Mouse (Mus musculus): Measurements from ENCODE around the gene Sytl1. TPM values are rescaled to one million over a fixed set of nuclear protein-coding genes. Genes with fewer than 3 reads are reported as not detected.

The Sytl1 gene
- 0.96 and 1.3 TPM in 2 replicates for polyA plus RNA-seq (2021; fragmentation: Nextera tagmentation)
- long read RNA-seq, experiment 1, partial matches to known transcripts = 3 of 5 reads
- long read RNA-seq, experiment 1, other reads (novel, unspliced or antisense) = 2 of 5 reads
- long read RNA-seq, experiment 2, partial matches to known transcripts = 0 of 1 reads
- long read RNA-seq, experiment 2, other reads (novel, unspliced or antisense) = 0 of 1 reads

DNA sequence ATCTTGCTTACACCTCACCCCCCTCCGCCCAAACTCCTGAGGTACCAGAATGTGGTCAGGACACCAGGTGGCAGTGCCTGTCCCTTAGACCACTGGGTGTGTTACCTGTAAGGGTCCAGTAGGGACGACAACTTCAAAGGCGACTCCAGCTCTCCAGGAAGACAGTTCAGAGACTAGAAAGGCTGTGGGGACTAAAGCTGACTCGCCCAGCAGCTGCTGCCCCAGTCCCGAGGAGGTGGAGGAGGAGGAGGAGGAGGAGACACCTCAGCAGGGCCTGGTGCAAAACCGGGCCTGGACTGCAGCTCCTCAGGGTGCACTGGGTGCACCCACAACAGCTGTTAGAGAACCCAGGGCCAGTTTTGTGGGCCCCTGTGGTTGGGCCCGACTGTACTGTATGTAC, at the start of gene Sytl1:
Gene Sytl1, minus strand, starts transcription at position 232 of the 400 bp plus-strand sequence.

DNA sequence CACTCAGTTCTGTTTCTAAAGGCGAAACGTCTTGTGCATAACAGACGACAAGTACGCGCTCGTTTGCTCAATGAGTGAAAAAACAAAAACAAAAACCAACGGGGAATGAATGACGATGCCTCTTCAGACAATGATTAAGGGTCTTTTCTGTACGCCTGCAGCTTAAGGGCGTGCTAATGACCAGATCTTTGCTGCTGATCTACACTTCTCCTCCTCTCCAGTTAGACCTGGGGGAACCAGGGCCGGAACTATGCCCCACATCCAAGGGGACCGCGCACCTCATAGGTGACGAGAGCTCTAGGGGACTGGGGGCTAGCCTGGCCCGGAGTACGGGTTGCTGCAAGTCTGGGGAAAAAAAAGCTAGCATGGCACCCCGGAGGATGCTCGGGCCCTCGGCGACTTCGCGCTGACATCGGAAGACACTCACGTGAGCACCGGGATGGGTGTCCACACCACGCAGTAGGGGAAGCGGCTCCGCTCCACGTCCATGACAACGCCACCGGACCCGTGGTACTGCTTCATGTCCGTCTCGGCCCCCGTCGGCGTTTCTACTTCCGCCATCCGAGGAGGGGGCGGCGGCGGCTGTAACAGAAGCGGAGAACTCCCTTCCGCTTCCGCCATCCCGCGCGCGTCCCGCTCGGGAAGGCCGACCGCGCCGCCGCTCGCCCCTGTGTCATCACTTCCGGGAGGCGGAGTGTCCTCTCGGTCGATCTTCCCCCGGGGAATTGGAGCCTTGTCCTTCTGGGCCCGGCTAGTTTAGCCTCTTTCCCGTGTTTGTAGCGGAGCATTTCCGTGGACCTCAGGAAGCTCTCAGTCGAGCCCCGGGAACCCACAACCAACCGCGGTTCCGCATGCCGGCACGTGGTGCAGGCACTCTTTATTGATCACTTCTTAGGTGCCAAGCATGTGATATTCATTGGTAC, 14.5 kb upstream of the Sytl1 start, which contains the start of gene Tmem222:
Gene Tmem222, minus strand, starts transcription at position 689 of the 923 bp plus-strand sequence.

DNA sequence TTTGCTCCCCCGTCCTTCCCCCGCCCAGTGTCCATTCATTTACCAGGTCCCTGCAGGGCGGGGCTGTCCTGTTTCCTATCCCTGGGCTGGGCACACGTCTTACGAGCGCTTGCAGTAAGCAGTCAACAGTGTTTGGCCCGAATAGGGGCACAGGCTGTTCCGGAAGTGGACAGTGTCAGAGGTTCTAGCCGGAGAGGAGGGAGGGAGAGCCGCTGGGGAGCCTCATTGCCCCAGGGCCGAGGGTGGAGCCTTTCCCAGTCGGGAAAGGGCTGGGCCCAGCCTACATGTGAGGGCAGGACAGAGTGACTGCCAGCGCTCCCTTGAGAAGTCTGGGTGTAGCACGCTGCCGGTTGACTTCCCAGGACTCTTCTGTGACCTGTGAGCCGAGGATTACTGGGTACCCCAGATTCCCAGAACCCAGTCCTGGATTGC, 22.4 kb downstream of the Sytl1 start, which contains the start of gene Map3k6:
Gene Map3k6, plus strand, starts transcription at position 329 of the 432 bp plus-strand sequence.

DNA sequence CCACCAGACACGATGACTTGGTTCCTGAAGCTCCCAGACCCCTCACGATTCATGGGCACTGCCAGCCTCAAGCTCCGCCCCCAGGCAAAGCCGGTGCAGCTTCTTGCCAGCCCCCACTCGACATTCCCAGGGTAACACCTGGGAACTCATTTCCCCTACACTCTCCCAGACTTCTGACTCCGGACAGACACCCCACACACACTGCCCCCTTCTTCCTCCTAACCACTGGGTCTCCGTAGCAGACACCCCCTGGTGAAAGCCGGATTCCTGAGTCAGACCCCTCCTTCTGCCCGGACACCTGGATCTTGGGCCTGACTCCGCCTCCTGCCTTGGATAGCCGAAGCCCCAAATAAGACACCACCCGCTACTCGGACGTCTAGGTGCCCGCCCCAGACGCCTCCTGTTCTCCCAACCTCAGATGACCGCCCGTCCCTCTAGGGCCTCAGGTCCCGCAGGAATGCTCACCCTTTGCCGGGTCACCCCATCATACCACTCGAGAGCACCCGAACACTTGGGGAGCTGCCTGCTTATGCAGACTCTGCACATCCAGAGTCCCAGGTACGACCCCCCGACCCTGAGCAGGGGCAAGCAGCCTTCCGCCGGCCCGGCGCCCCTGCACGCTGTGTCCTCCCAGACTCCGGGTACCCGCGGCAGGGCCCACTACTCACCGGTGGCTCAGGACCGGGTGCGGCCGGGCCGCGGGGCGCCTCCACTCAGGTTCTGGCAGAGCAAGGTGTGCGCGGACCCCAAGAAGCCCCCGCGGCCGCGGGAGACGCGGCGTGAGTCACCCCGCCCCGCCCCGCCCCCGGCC, 51.0 kb downstream of the Sytl1 start, which contains the start of the genes Cd164l2 and Gpr3:
Gene Cd164l2, plus strand, starts transcription at position 381 of the 811 bp plus-strand sequence.
Gene Gpr3, minus strand, starts transcription at position 786 of the 811 bp plus-strand sequence.

Other genes with a start within 250 kb of the Sytl1 start
- 31.5 and 37.8 TPM in 2 replicates for gene Wasf2, start 132.6 kb downstream of the Sytl1 start, polyA plus RNA-seq (2021; fragmentation: Nextera tagmentation)
- gene Cd164l2, start 51.0 kb downstream of the Sytl1 start, polyA plus RNA-seq (2021; fragmentation: Nextera tagmentation) = 11.8 and 14.0 TPM in 2 replicates
- gene Gpr3, start 50.6 kb downstream of the Sytl1 start, polyA plus RNA-seq (2021; fragmentation: Nextera tagmentation) = 6.3 and 18.9 TPM in 2 replicates
- gene Map3k6, start 22.3 kb downstream of the Sytl1 start, polyA plus RNA-seq (2021; fragmentation: Nextera tagmentation) = 6.4 TPM in 2 replicates
- gene Tmem222, start 14.7 kb upstream of the Sytl1 start, polyA plus RNA-seq (2021; fragmentation: Nextera tagmentation) = 176 and 207 TPM in 2 replicates
- 5.2 and 15.5 TPM in 2 replicates for gene Wdtc1, start 90.4 kb upstream of the Sytl1 start, polyA plus RNA-seq (2021; fragmentation: Nextera tagmentation)
- 6.8 and 10.9 TPM in 2 replicates for gene Slc9a1, start 106.6 kb upstream of the Sytl1 start, polyA plus RNA-seq (2021; fragmentation: Nextera tagmentation)
- gene Tent5b, start 217.0 kb upstream of the Sytl1 start, polyA plus RNA-seq (2021; fragmentation: Nextera tagmentation) = 0.08 and 0.11 TPM in 2 replicates
- 29.0 and 38.4 TPM in 2 replicates for gene Trnp1, start 235.4 kb upstream of the Sytl1 start, polyA plus RNA-seq (2021; fragmentation: Nextera tagmentation)